Mouse (Mus musculus) T-helper 17 cell (primary cell): ENCODE measurements around the gene Tspyl3.

ENCODE experiments used
- in situ Hi-C, 2 experiments: fragments of 300-600 bp; cut with MboI, MseI; formaldehyde crosslinking; loops; 1 replicate in 1 of 2; 2 replicates in 1 of 2; pipeline ENCODE4 v1.15.1; 2025; ENCODE audit warnings: high pct_unique_total_duplicates in 2 of 2

The Tspyl3 gene

GRCm38 (mm10) chr2:153228523-153228922, 3.3 kb upstream of the Tspyl3 start:
- in situ Hi-C loops = no loop called here

GRCm38 (mm10) chr2:153227959-153228358, 2.7 kb upstream of the Tspyl3 start:
- in situ Hi-C loops = no loop called here

DNA sequence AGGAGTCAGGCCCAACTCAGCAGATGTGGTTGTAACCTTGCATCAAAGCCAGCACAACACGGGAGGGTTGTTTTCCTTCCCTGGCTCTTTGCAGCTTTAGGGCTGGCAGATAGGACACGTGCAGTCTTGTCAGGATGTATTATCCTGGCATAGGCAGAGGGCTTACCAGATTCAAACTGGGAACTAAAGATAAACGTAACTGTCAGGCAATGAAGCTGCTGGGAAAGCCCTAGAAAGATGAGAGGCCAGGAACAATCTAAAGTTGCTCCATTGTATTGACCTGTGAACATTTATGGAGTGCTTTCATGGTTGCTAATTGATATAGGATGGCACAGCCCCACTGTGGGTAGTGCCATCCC, 333 bp upstream of the Tspyl3 start:
- in situ Hi-C loops = no loop called here

DNA sequence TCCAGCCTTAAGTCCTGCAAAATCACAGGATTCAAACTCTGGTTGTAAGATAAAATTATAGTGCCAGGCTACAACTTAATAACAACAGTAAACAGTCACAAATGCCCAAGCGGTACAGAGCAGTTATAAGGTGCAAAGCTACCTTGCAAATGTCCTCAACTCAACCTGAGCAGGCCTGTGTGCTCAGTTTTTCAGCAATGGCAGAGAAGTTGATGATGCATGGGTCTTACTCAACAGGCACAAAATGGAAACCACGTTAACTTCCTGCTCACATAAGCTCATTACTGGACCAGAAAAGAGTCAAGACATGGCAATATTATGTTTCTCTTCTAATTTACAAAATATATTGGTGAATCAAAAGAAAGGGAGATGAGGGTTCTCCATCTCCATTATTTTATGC, 2.7 kb downstream of the Tspyl3 start:
- in situ Hi-C loops = no loop called here

DNA sequence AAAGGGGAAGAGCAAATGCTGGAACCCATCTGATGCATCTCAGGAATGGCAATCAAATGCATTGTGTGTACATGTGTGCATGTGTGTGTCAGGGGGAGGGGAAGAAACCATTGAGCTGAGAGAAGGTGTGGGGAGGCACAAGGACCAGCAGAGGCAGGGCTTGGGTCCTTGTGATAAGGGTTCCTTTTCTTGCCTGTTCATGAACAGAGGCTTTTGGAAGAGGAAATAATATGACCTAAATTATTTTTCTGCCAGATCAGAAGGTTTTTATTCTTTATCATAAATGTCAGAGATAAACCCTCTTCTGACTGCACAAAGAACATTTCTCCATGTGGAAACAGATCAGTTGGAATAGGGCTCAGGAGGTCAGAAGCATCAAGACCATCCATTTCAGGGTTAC, 3.1 kb downstream of the Tspyl3 start:
- in situ Hi-C loops = no loop called here

- in situ Hi-C loops = no loop called here
Observed at GRCm38 (mm10) chr2:153221620-153222019, 3.6 kb downstream of the Tspyl3 start.

DNA sequence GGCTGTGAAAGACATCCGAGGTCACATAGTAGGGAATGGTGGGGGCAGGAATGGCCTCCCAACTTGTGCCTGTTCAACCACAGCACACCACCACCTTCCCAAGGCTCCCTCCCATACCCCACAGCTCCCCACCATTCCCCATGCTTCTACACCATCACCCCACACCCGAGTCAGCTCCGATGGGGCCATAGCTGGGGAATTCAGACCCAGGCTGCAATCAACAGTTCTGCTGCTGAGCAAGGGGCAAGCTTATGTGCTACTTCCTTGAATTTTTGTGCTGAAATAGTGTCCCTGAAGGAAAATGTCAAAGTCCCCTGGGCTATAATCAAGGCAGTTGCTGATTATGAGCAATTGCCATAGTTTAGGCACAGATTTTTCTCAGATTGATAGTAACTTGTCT, 6.7 kb downstream of the Tspyl3 start:
- in situ Hi-C loops = no loop called here

DNA sequence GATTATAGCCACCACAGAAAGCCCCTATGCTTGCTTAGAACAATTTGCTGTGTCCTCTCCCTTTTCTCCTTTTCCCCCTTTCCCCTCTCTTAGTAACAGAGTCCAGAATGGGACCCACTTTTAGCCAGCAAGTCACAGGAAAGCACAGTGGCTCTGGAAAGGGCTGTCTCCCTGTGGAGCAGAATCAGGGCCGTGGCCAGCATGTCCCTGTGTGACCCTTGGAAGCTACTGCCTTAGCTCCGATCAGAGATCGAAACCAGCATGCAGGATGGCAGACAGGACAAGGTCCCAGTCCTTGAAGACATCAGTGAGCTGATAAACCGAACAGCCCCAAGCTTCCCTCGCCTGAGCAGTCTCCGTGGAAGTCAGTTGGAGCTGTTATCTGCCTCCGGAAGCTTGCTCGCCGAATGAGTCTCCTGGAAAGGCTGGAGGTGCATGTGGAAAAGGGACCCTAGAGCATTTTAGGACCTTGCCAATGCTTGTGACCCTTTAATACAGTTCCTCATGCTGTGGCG, 7.4 kb downstream of the Tspyl3 start:
- in situ Hi-C loops = no loop called here

DNA sequence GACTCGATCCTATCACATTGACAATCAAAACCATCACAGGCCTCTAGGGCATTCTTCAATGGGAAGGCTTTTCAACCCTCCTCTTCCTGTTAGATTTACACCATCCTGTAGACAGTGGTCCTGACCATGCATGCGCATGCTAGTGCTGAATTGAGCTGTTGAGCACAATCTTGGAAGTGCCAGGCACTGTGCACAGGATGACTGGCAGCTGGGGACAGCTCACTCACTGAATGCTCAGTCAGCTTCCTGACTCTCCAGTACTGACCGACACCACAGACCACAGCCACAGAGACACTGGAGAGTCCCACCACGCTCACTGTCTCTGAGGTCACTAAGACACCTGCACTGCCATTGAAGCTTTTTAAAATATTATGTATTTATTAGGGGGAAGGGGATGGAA, 9.8 kb downstream of the Tspyl3 start:
- in situ Hi-C loops = no loop called here

- in situ Hi-C loops = no loop called here
Observed at GRCm38 (mm10) chr2:153214771-153215259, 10.4 kb downstream of the Tspyl3 start.

- in situ Hi-C loops = no loop called here
Observed at GRCm38 (mm10) chr2:153213351-153213750, 11.9 kb downstream of the Tspyl3 start.

DNA sequence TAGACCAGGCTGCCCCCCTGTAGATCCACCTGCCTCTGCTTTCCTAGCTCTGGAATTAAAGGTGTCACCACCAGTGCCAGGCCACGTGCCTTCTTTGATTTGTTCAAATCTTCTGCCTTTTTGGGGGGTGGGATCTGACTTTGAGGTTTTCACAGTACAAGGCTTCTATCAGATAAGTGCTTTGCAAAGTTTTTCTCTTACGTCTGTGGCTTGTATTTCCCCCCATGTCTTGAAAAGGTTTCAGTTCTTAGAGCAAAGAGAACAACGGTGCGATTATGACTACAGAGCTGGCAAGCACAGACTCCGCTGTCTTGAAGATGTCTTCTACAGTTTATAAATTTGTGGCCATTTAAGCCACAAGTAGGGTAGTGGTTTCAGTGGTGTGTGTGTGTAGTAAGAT, 13.8 kb downstream of the Tspyl3 start:
- in situ Hi-C loops = no loop called here

DNA sequence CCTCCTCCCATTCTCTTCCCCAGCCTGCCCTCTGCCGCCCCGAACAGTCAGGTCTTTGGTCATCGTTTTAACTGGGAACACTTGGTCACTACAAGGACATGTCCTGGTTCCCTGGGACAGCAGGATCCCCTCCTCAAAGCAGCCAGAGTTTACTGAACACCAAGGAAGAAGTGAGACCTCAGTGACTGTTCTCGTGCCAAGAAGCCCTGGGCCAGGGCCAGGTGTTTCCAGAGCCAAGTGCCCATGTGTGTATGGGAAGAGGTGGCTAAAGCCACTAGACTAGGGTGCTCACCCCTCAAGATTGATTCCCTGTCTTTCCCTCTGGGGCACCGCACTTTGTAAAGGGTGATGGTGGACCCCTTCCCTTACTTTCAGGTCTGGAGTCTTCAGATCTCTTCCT, 16.0 kb downstream of the Tspyl3 start:
- in situ Hi-C loops = no loop called here

DNA sequence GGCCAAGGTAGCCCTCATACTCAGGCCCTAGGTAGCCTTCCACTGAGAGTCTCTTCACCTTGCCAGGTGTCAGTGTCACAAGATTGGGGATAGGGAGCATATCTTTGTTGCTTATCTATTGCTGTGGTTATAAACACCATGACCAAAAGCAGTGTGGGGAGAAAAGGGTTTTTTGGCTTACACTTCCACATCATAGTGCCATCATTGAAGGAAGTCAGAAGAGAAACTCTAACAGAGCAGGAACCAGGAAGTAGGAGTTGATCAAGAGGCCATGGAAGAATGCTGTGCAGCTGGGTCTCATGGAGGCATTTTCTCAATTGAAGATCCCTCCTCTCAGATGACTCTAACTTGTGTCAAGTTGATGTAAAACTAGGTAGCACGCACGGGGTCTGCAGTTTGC, 17.1 kb downstream of the Tspyl3 start:
- in situ Hi-C loops = no loop called here

DNA sequence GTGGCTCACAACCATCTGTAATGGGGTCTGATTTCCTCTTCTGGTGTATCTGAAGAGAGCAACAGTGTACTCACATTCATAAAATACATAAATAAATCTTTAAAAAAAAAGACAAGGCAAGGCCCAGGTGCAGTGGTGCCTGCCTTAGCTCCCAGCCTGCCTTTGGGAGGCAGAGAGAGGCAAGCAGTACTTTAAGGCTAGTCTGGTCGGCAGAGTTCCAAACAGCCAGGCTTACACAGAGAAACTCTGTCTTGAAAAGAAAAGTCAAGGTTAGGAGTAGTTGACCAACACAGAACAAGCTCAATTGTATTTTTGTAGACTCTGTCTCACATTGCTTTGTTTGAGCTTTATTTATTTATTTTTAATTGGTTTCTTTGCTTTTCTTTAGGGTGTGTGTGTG, 22.5 kb downstream of the Tspyl3 start:
- in situ Hi-C loops = no loop called here

DNA sequence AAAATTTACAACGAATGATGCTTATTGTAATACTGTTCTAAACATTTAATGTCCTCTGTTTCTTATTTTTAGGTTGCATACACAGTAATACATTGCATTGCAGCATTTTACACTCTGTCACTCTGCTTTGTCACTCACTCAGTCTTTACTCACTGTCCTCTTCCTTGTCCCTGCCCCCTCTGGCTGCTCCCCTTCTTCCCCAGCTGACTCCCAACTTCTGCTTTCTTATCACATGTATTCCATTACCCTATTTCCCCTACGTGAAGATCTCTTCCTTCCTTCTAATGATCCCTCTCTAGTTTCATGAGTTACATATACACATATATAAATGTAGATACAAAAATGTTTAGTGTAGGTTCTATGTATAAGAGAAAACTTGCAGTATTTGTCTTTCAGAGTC, 26.1 kb downstream of the Tspyl3 start:
- in situ Hi-C loops = no loop called here

DNA sequence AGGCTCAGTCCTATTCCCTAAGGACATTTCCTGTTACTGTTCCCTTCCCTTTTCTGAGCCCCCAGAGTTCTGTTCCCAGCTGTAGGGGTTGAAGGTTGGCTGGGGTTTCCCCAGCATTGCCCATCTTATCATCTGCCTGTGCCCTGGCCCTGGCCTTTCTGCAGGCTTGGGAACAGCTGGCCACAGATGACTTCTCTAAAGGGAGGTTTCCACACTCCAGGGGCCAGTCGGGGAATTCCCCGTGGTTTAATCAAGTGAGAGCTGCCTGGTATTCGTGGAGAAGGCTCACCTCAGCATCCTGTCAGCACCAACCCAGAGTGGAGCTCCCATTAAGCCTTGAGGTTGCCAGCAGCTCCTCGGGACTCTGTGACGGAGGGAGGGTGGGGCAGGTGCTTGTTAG, 26.8 kb downstream of the Tspyl3 start:
- in situ Hi-C loops = no loop called here

DNA sequence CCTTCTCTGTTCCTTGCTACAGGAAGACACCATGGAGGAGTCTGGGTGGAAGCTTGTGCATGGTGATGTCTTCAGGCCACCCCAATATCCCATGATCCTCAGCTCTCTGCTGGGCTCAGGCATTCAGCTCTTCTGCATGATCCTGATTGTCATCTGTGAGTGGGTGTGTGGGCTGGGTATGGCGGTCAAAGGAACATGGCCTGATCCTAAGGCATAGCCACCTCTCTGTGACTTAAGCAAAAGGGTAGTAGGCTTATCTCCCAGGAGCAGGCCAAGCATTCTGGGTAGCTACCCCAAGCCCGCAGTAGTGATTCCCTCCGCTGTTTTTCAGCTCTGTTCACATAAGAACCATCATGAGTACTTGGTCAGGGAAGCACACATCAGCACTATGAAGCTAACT, 31.0 kb downstream of the Tspyl3 start:
- in situ Hi-C loops = no loop called here

- in situ Hi-C loops = no loop called here
Observed at GRCm38 (mm10) chr2:153191242-153191641, 34.0 kb downstream of the Tspyl3 start.

DNA sequence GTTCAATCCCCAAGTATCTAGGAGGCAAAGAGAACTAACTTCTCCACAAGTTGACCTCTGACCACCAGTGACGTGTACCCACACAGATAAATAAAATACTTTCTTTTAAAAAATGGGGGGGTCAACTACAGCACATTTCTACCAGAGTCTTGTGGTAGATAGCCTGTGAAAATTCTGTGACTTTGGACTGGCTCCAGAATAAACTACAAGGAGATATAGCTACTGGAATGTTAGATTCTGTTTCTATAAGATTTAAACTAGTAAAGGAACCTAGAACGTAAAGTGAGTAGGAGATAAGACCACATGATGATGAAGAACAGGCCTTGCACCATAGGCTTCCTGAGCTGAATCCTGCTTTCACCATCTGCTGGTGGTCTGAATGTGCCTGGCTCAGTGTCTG, 37.4 kb downstream of the Tspyl3 start:
- in situ Hi-C loops = no loop called here

GRCm38 (mm10) chr2:153186176-153186591, 39.1 kb downstream of the Tspyl3 start:
- in situ Hi-C loops = no loop called here

GRCm38 (mm10) chr2:153179961-153180360, 45.3 kb downstream of the Tspyl3 start:
- in situ Hi-C loops = no loop called here

- in situ Hi-C loops = no loop called here
Observed at GRCm38 (mm10) chr2:153179126-153179860, 45.9 kb downstream of the Tspyl3 start.

DNA sequence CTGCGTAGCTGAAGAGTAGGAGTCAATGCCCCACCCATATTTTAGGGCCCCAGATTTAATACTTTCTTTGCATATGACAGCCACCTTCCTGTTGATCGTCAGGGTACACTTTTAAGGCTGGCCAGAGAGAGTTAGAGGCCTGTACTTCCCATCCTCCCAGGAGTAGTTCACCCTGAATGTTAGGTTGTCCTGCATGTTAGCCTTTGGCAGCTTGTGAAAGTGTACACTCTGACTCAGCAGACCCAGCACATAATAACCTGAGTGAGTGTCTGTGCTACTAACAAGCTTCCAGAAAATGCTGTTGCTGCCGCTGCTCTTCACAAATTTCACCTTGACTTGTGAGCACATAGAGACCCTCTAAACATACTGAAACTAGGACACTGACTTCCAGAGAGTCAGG, 48.1 kb downstream of the Tspyl3 start:
- in situ Hi-C loops = no loop called here
